Mouse (Mus musculus): ENCODE measurements around the gene Sox10. TPM values are rescaled to one million over a fixed set of nuclear protein-coding genes. Genes with fewer than 3 reads are reported as not detected.
A peak's percentile ranks its signal among the peaks of the same experiment; 100 is the strongest.

The Sox10 gene
- 5.2 and 5.4 TPM in 2 replicates for polyA plus RNA-seq (2015; fragmentation: Nextera tagmentation; extraction: Ambion mirVana)

GRCm38 (mm10) chr15:79165140-79165539 is at the start of gene Sox10:
Gene Sox10 (minus strand): TSS chr15:79165240.
- Histone ChIP-seq H3K9me3 (ENCODE audit: control insufficient read depth, low read length) (no peaks in the 10 kb centered on the region), H3K4me2 (ENCODE audit: low read depth, low read length) (no peak within 1 kb of the TSS), H3K4me1 (ENCODE audit: control insufficient read depth, insufficient read depth, low read length) (peaks cover 3% of the 10 kb centered on the region; the same call in 1 of the 2 replicates), H3K27me3 (replicated peaks; ENCODE audit: control insufficient read depth, insufficient read depth, low read length) (peaks cover 52% of the 10 kb centered on the region), H3K27ac (ENCODE audit: low read length) (no peak within 1 kb of the TSS), H3K36me3 (ENCODE audit: control insufficient read depth, insufficient read depth, low read length) (no peaks in the 10 kb centered on the region), H3K4me3 (ENCODE audit: low read length) (peak within 1 kb of the TSS; percentile 21; the same call in 1 of the 2 replicates), H3K9ac (ENCODE audit: low read depth, low read length) (no peak within 1 kb of the TSS)
- WGBS: 55% methylated on average over 5 of the region's 5 CpGs
- no peak for ATAC-seq

- 77% methylated on average over 6 of the region's 6 CpGs for WGBS
- Histone ChIP-seq H3K9me3 (ENCODE audit: control insufficient read depth, low read length) (no peaks in the 10 kb centered on the region), H3K27me3 (replicated peaks; ENCODE audit: control insufficient read depth, insufficient read depth, low read length) (no peaks in the 10 kb centered on the region; the same call in 1 of the 2 replicates), H3K36me3 (ENCODE audit: control insufficient read depth, insufficient read depth, low read length) (no peaks in the 10 kb centered on the region), H3K27ac (ENCODE audit: low read length) (peak overlapping the region; percentile 37; the same call in 1 of the 2 replicates), H3K4me1 (ENCODE audit: control insufficient read depth, insufficient read depth, low read length) (no peaks in the 10 kb centered on the region), H3K9ac (ENCODE audit: low read depth, low read length) (no peak overlapping the region), H3K4me2 (ENCODE audit: low read depth, low read length) (no peak overlapping the region), H3K4me3 (ENCODE audit: low read length) (no peak overlapping the region)
- no peak for ATAC-seq
Observed at GRCm38 (mm10) chr15:79213591-79213990, 48.6 kb upstream of the Sox10 start.

DNA sequence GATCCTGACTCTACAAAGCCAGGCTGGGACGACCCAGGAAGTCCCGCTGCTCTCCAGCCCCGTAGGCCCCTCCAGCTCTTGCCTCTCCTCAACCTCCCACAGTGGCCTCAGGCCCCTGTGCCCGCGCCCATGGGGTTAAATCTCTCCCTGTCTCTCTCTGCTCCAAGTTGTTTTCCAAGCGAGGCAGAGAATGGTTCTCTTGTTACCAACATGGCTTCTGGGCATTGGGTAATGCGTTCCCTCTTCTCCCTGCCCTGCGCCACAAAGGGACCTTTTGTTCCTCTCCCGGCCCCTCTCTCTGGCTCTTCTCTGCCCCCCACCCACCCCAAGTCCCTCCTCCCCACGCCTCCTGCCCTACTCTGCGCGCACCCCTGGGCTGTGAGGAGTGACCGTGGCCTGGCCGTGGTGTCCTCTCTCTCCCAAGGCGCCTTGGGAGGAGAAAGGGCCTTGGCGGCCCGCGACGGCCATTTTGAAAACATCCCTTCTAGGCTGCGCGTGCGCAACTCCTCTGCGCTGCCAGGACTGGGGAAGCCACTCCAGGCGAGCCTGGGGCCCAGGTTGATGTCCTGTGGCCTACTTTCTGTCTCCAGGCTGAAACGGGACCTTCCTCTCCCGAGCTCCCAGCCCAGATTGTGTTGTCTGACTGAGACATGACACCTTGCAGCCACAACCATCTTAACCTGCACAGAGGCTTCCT is 47.9 kb upstream of the Sox10 start:
- Histone ChIP-seq H3K27ac (ENCODE audit: low read length) (peak overlapping the region; percentile 37; the same call in 1 of the 2 replicates), H3K9me3 (ENCODE audit: control insufficient read depth, low read length) (no peaks in the 10 kb centered on the region), H3K27me3 (replicated peaks; ENCODE audit: control insufficient read depth, insufficient read depth, low read length) (no peaks in the 10 kb centered on the region; the same call in 1 of the 2 replicates), H3K4me2 (ENCODE audit: low read depth, low read length) (no peak overlapping the region), H3K36me3 (ENCODE audit: control insufficient read depth, insufficient read depth, low read length) (no peaks in the 10 kb centered on the region), H3K9ac (ENCODE audit: low read depth, low read length) (no peak overlapping the region), H3K4me1 (ENCODE audit: control insufficient read depth, insufficient read depth, low read length) (no peaks in the 10 kb centered on the region), H3K4me3 (ENCODE audit: low read length) (no peak overlapping the region)
- 88% methylated on average over 26 of the region's 26 CpGs for WGBS
- ATAC-seq: peak; percentile 46

GRCm38 (mm10) chr15:79210357-79210756 is 45.3 kb upstream of the Sox10 start:
- no peak overlapping the region for H3K4me2 ChIP-seq (ENCODE audit: low read depth, low read length)
- 65% methylated on average over 2 of the region's 2 CpGs for WGBS
- H3K4me1 ChIP-seq (ENCODE audit: control insufficient read depth, insufficient read depth, low read length): no peaks in the 10 kb centered on the region
- no peaks in the 10 kb centered on the region for H3K36me3 ChIP-seq (ENCODE audit: control insufficient read depth, insufficient read depth, low read length)
- no peak overlapping the region for H3K4me3 ChIP-seq (ENCODE audit: low read length)
- no peak overlapping the region for H3K9ac ChIP-seq (ENCODE audit: low read depth, low read length)
- no peaks in the 10 kb centered on the region; the same call in 1 of the 2 replicates for H3K27me3 ChIP-seq (replicated peaks; ENCODE audit: control insufficient read depth, insufficient read depth, low read length)
- H3K9me3 ChIP-seq (ENCODE audit: control insufficient read depth, low read length): no peaks in the 10 kb centered on the region
- no peak overlapping the region for H3K27ac ChIP-seq (ENCODE audit: low read length)
- no peak for ATAC-seq

DNA sequence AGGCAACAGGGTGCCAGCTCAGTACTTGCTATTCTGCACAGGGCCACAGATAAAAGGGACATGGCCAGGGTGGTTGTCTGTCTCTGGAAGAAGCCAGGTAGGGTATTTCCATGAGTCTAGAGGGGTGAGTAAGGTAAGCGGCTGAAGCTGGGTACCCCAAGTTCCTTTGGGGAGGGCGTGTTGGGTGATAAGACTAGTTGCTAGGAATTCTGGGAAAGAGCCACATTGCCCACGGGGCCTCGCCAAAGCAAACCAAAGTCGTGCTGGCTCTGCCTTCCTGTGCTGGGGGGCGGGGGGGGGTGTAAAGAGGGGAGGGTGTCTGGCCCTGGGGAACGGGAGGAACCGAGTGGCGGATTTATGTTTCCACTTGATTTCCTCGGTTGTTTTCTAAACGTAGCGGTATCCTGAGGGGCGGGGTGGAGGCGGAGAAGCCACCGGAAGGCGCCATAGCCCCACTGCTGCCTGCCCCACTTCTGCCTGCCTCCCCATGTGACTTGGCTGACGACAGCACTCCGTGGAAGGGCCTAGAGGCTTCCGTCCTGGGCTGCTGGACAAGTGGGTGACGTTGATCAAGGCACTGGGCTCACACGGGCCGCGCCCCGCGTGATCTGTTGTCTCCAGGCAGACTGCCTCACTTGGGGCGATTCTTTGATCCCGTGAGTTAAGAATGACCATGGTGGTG is 43.9 kb upstream of the Sox10 start:
- Histone ChIP-seq H3K36me3 (ENCODE audit: control insufficient read depth, insufficient read depth, low read length) (no peaks in the 10 kb centered on the region), H3K4me1 (ENCODE audit: control insufficient read depth, insufficient read depth, low read length) (no peaks in the 10 kb centered on the region), H3K27me3 (replicated peaks; ENCODE audit: control insufficient read depth, insufficient read depth, low read length) (no peaks in the 10 kb centered on the region), H3K4me3 (ENCODE audit: low read length) (no peak overlapping the region), H3K27ac (ENCODE audit: low read length) (no peak overlapping the region), H3K9ac (ENCODE audit: low read depth, low read length) (no peak overlapping the region), H3K9me3 (ENCODE audit: control insufficient read depth, low read length) (no peaks in the 10 kb centered on the region), H3K4me2 (ENCODE audit: low read depth, low read length) (no peak overlapping the region)
- 70% methylated on average over 27 of the region's 27 CpGs for WGBS
- ATAC-seq: no peak

DNA sequence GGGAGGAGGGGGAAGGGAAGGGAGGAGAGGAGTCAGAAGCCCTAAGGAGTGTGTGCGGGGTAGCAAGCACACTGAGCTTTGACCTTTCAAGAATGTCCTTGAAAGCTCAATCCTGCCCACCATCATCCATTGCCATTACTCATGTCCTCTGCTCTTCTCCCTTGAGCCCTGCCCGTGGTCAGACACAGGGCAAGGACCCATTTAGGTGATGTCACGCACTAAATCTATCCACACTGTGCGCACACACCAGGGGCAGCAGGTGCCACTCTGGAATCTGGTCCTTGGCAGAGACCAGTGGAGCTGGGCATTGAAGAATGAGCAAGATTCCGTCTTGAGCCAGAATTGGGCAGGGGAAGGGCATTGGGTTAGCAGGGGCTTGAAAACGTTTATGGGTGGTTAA is 43.2 kb upstream of the Sox10 start:
- no peaks in the 10 kb centered on the region for H3K9me3 ChIP-seq (ENCODE audit: control insufficient read depth, low read length)
- H3K4me3 ChIP-seq (ENCODE audit: low read length): no peak overlapping the region
- no peaks in the 10 kb centered on the region for H3K36me3 ChIP-seq (ENCODE audit: control insufficient read depth, insufficient read depth, low read length)
- no peaks in the 10 kb centered on the region for H3K4me1 ChIP-seq (ENCODE audit: control insufficient read depth, insufficient read depth, low read length)
- 75% methylated on average over 6 of the region's 6 CpGs for WGBS
- ATAC-seq: no peak
- H3K27me3 ChIP-seq (replicated peaks; ENCODE audit: control insufficient read depth, insufficient read depth, low read length): no peaks in the 10 kb centered on the region
- H3K4me2 ChIP-seq (ENCODE audit: low read depth, low read length): no peak overlapping the region
- H3K9ac ChIP-seq (ENCODE audit: low read depth, low read length): no peak overlapping the region
- H3K27ac ChIP-seq (ENCODE audit: low read length): no peak overlapping the region

- Histone ChIP-seq H3K4me3 (ENCODE audit: low read length) (no peak overlapping the region), H3K36me3 (ENCODE audit: control insufficient read depth, insufficient read depth, low read length) (no peaks in the 10 kb centered on the region)
- 23% methylated on average over 10 of the region's 10 CpGs for WGBS
Observed at GRCm38 (mm10) chr15:79202575-79202974, 37.5 kb upstream of the Sox10 start.

DNA sequence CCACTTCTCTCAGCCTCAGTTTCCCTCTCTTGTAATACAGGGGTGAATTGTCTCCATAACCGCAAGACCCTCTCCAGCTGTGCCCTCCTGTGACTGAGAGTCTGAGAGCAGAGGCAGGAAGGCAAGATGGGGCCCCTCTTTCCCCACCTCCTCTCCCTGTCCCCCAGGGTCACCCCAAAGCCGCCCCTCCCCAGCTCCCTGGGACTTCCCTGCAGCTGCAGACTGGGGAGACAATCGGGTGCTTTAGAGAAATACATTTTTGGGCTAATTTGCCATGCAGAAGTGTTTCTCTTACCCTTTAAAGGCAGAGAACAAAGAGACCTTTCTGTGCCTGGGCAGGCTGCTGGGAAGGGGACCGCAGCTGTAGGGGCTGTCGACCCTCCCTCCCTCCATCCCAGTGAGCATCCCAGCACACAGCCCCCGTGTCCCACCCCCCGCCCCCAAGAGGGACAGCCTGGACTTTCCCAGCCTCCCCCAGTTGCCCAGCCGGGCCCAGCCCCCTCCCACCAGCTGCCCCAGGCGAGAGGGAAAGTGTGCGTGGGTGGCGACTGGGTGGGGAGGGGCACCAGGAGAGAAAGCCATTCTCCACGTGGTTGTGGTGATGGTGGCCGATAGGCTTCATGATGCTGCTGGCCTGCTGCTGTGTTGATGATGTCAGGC is 36.6 kb upstream of the Sox10 start:
- H3K4me2 ChIP-seq (ENCODE audit: low read depth, low read length): no peak overlapping the region
- H3K9me3 ChIP-seq (ENCODE audit: control insufficient read depth, low read length): no peaks in the 10 kb centered on the region
- peak; percentile 33; the same call in 1 of the 2 replicates for ATAC-seq
- no peak overlapping the region for H3K9ac ChIP-seq (ENCODE audit: low read depth, low read length)
- WGBS: 29% methylated on average over 13 of the region's 13 CpGs
- H3K27me3 ChIP-seq (replicated peaks; ENCODE audit: control insufficient read depth, insufficient read depth, low read length): 0 out of 2 replicates have a peak, but pooled peaks cover 2% of the 10 kb centered on the region
- no peak overlapping the region; the same call in 1 of the 2 replicates for H3K27ac ChIP-seq (ENCODE audit: low read length)
- no peak overlapping the region for H3K4me3 ChIP-seq (ENCODE audit: low read length)
- H3K36me3 ChIP-seq (ENCODE audit: control insufficient read depth, insufficient read depth, low read length): no peaks in the 10 kb centered on the region
- H3K4me1 ChIP-seq (ENCODE audit: control insufficient read depth, insufficient read depth, low read length): peaks cover 4% of the 10 kb centered on the region

More at GRCm38 (mm10) chr15:79202575-79202974, 37.5 kb upstream of the Sox10 start:
- no peak overlapping the region for H3K27ac ChIP-seq (ENCODE audit: low read length)
- no peak for ATAC-seq
- H3K4me1 ChIP-seq (ENCODE audit: control insufficient read depth, insufficient read depth, low read length): peaks cover 4% of the 10 kb centered on the region
- H3K4me2 ChIP-seq (ENCODE audit: low read depth, low read length): no peak overlapping the region
- 0 out of 2 replicates have a peak, but pooled peaks cover 2% of the 10 kb centered on the region for H3K27me3 ChIP-seq (replicated peaks; ENCODE audit: control insufficient read depth, insufficient read depth, low read length)
- H3K9me3 ChIP-seq (ENCODE audit: control insufficient read depth, low read length): no peaks in the 10 kb centered on the region
- no peak overlapping the region for H3K9ac ChIP-seq (ENCODE audit: low read depth, low read length)

DNA sequence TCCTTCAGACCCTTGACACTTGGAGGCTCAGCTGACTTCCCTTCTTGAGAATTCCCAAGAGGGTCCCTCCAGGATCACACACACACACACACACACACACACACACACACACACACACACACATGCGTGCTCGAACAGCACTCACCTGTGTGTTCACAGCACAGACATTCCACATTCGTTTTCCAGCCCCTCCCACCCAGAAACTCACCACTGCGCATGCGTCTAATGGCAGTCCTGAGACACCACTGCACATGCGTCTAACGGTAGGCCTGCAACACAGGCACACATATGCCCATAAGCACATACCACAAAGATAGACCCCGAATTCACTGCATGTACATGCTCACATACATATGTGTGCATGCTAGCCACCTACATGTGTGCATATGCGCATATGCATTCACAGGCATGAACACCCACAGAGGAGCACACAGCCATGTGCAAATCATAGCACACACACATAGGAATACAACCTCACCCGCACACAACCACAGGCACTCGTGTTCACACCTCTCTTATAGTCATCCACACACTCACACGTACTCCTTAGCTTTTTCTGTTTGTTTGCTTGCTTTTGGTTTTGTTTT is 34.4 kb upstream of the Sox10 start:
- 0 out of 2 replicates have a peak, but pooled peaks cover 2% of the 10 kb centered on the region for H3K27me3 ChIP-seq (replicated peaks; ENCODE audit: control insufficient read depth, insufficient read depth, low read length)
- no peak for ATAC-seq
- no peak overlapping the region for H3K4me3 ChIP-seq (ENCODE audit: low read length)
- H3K4me2 ChIP-seq (ENCODE audit: low read depth, low read length): no peak overlapping the region
- WGBS: 93% methylated on average over 12 of the region's 12 CpGs
- no peak overlapping the region for H3K9ac ChIP-seq (ENCODE audit: low read depth, low read length)
- H3K36me3 ChIP-seq (ENCODE audit: control insufficient read depth, insufficient read depth, low read length): no peaks in the 10 kb centered on the region
- H3K9me3 ChIP-seq (ENCODE audit: control insufficient read depth, low read length): no peaks in the 10 kb centered on the region
- H3K27ac ChIP-seq (ENCODE audit: low read length): no peak overlapping the region
- peaks cover 4% of the 10 kb centered on the region for H3K4me1 ChIP-seq (ENCODE audit: control insufficient read depth, insufficient read depth, low read length)
